Mouse (Mus musculus): ENCODE measurements around the gene Gpx3.

GRCm38 (mm10) chr11:54928886-54929285 lies 26.6 kb downstream of the Gpx3 start:
- TF ChIP-seq CTCF (IDR thresholded peaks at IDR 0.05; ENCODE audit: low read depth, low read length) (no peak), POLR2A (IDR thresholded peaks at IDR 0.05; ENCODE audit: extremely low read depth, insufficient read depth, low read length) (no peak)
